Mouse (Mus musculus): ENCODE measurements around the gene Mpp2. TPM values are rescaled to one million over a fixed set of nuclear protein-coding genes. Genes with fewer than 3 reads are reported as not detected.
A peak's percentile ranks its signal among the peaks of the same experiment; 100 is the strongest.

The Mpp2 gene
- polyA plus RNA-seq, 1 experiment from 2014 or later: 6.8 TPM

DNA sequence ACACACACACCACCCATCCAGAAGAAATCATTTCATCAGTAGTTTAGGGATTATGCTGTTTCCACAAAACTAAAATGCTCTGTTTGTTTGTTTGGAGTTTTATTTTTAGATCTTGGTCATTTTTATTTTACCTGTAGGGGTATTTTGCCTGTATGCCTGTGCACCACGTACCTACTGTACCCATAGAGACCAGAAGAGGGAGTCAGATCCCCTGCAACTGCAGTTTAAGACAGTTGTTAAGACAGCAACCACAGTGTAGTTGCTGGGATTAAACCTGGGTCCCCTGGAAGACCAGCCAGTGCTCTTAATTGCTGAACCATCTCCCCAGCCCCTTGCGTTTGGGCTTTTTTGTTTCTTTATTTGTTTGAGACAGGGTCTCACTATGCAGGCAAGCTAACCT lies 19.3 kb downstream of the Mpp2 start:
- H3K4me1 ChIP-seq (replicated peaks): peaks cover 6% of the 10 kb centered on the region; the same call in 1 of the 2 replicates
- H3K27ac ChIP-seq: no peak overlapping the region
- no peaks in the 10 kb centered on the region for H3K36me3 ChIP-seq
- WGBS: 43% methylated on average over 2 of the region's 2 CpGs
- no peaks in the 10 kb centered on the region for H3K9me3 ChIP-seq
- H3K27me3 ChIP-seq (replicated peaks): no peaks in the 10 kb centered on the region
- no peak overlapping the region for H3K4me2 ChIP-seq (replicated peaks)
- no peak overlapping the region for H3K9ac ChIP-seq
- no peak overlapping the region for H3K4me3 ChIP-seq (replicated peaks)
- ATAC-seq: no peak

DNA sequence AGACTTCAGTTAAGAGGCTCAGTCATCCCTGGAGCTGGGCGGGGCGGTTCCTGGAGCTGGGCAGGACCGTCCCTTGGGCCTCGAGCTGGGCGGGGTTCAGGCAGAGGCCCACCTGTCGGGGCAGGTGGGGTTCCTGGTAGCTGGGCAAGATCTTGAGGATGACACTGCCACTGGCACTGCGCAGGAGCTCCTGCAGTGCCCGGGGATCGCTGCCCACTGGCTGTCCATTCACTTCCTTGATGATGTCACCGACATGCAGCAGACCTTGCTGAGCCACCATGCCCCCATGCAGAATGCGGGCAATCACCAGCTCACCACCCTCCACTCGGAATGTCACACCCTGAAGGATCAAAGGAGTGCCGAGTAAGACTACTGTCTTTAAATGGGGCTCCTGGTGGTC lies 25.2 kb downstream of the Mpp2 start:
- no peaks in the 10 kb centered on the region for H3K36me3 ChIP-seq
- no peaks in the 10 kb centered on the region for H3K27me3 ChIP-seq (replicated peaks)
- 60% methylated on average over 13 of the region's 13 CpGs for WGBS
- no peaks in the 10 kb centered on the region for H3K9me3 ChIP-seq
- no peak overlapping the region for H3K9ac ChIP-seq
- no peak overlapping the region for H3K4me2 ChIP-seq (replicated peaks)
- no peak overlapping the region for H3K4me3 ChIP-seq (replicated peaks)
- H3K27ac ChIP-seq: no peak overlapping the region
- H3K4me1 ChIP-seq (replicated peaks): peaks cover 6% of the 10 kb centered on the region
- ATAC-seq: no peak

GRCm38 (mm10) chr11:102061941-102062473 lies 26.3 kb downstream of the Mpp2 start:
- ATAC-seq: no peak
- H3K4me3 ChIP-seq (replicated peaks): peak overlapping the region; percentile 35; the same call in 1 of the 2 replicates
- H3K27ac ChIP-seq: no peak overlapping the region
- H3K4me1 ChIP-seq (replicated peaks): peaks cover 6% of the 10 kb centered on the region
- no peak overlapping the region for H3K9ac ChIP-seq
- H3K27me3 ChIP-seq (replicated peaks): no peaks in the 10 kb centered on the region
- no peaks in the 10 kb centered on the region for H3K9me3 ChIP-seq
- WGBS: 35% methylated on average over 16 of the region's 16 CpGs
- H3K4me2 ChIP-seq (replicated peaks): peak overlapping the region; percentile 87; the same call in 1 of the 2 replicates
- no peaks in the 10 kb centered on the region for H3K36me3 ChIP-seq

DNA sequence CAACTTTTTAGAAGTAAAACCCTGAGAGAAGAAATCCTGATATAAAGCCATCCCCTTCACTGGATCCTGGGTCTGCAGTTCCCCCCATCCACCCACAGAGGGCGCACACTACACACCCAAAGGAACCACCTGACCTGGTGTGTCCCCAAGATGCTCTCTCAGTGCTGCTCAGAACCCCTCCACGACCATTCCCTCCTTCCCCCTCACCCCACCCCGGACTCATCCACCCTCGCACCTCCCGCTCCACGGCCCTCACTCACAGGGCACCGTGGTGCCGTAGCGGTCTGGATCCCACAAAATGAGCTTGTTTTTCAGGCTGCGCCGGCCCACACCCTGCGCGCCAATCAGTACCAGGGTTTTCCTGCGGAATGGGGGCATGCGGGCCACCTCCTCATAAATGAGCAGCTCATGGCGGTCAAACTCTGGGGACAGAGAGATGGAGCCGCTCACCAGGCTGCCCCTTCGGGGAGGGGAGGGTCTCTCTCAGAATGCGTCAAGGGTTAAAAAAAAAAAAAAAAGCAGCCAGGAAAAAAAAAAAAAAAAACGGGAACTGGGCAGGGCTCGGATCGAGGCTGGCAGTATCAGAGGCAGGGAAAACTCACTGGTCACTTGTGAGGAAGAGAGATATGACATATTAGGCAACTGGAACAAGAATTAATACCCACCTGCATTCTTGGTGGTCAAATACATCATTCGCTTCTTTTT lies 26.9 kb downstream of the Mpp2 start:
- H3K27me3 ChIP-seq (replicated peaks): no peaks in the 10 kb centered on the region
- H3K27ac ChIP-seq: no peak overlapping the region
- no peaks in the 10 kb centered on the region for H3K36me3 ChIP-seq
- peaks cover 6% of the 10 kb centered on the region for H3K4me1 ChIP-seq (replicated peaks)
- H3K4me2 ChIP-seq (replicated peaks): peak overlapping the region; percentile 87
- no peak overlapping the region for H3K9ac ChIP-seq
- peak; percentile 76 for ATAC-seq
- peak overlapping the region; percentile 35 for H3K4me3 ChIP-seq (replicated peaks)
- 4% methylated on average over 23 of the region's 23 CpGs for WGBS
- H3K9me3 ChIP-seq: no peaks in the 10 kb centered on the region

DNA sequence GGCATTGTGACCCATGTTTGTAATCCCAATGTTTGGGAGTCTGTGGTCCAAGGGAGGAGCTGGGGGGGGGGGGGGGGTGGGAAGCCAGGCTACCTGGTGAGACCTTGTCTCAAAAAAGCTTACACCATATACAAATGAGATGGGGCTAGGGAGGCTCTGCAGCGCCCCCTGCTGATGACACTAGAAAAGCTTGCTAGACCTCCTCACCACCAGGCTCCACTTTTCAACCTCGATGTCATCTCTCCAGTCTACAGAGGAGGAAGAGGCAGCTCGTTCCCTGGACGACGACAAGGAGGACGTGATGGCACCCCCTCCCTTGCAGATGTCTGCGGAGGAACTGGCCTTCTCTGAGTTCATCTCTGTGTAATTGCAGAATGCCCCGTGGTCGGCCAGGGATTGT lies 34.5 kb downstream of the Mpp2 start:
- H3K27ac ChIP-seq: no peak overlapping the region
- no peaks in the 10 kb centered on the region for H3K36me3 ChIP-seq
- H3K4me2 ChIP-seq (replicated peaks): no peak overlapping the region
- 25% methylated on average over 9 of the region's 9 CpGs for whole genome bisulfite sequencing
- H3K9me3 ChIP-seq: no peaks in the 10 kb centered on the region
- no peaks in the 10 kb centered on the region for H3K4me1 ChIP-seq (replicated peaks)
- H3K4me3 ChIP-seq (replicated peaks): no peak overlapping the region
- H3K27me3 ChIP-seq (replicated peaks): no peaks in the 10 kb centered on the region
- no peak for ATAC-seq
- no peak overlapping the region for H3K9ac ChIP-seq

GRCm38 (mm10) chr11:102053183-102053582 lies 35.1 kb downstream of the Mpp2 start:
- no peak for ATAC-seq
- no peaks in the 10 kb centered on the region for H3K4me1 ChIP-seq (replicated peaks)
- no peak overlapping the region for H3K27ac ChIP-seq
- H3K4me3 ChIP-seq (replicated peaks): no peak overlapping the region
- H3K36me3 ChIP-seq: no peaks in the 10 kb centered on the region
- H3K4me2 ChIP-seq (replicated peaks): no peak overlapping the region
- H3K9ac ChIP-seq: no peak overlapping the region
- no peaks in the 10 kb centered on the region for H3K27me3 ChIP-seq (replicated peaks)
- no peaks in the 10 kb centered on the region for H3K9me3 ChIP-seq
- WGBS: 58% methylated on average over 7 of the region's 7 CpGs

DNA sequence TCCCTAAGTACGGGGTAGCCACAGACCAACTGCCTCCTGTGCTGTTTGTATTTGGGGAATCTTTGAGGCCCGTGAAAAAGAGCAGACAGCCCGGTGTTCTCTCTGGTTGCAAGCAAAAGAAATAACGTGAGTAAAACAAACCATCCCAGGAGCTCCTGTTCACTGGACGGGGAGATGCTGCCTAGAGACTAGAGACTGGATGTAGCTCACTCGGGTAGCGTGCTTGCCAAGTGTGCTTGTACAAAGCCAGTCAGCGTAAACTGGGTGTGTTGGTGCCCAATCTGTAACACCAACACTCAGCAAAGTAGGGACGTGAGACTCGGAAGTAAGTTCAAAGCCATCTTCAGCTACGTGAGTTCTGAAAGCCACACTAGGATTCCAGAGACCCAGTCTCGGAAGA lies 35.6 kb downstream of the Mpp2 start:
- Histone ChIP-seq H3K9me3 (no peaks in the 10 kb centered on the region), H3K36me3 (no peaks in the 10 kb centered on the region), H3K4me1 (replicated peaks) (no peaks in the 10 kb centered on the region), H3K27ac (no peak overlapping the region), H3K9ac (no peak overlapping the region), H3K4me2 (replicated peaks) (no peak overlapping the region), H3K4me3 (replicated peaks) (no peak overlapping the region), H3K27me3 (replicated peaks) (no peaks in the 10 kb centered on the region)
- WGBS: 79% methylated on average over 12 of the region's 12 CpGs
- no peak for ATAC-seq

DNA sequence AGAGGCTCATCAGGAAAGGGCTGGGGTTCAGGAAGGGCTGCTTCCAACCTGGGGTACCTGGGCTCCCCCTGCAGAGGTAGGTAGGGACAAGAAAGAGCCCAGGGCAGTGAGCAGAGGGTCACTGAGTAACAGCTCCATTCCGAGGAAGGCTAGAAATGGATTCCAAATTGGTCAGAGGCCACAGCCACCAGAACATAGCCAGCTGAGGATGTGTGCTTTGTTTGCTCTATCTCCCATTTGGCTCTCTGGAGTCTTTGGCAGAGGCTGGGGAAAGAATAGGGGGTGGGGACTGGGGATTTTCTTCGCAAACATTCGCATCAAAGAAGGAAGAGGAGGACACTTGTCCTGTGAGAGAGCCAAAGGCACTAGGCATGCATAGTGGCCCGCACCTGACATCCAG lies 36.4 kb downstream of the Mpp2 start:
- ATAC-seq: no peak
- H3K9ac ChIP-seq: no peak overlapping the region
- H3K27me3 ChIP-seq (replicated peaks): no peaks in the 10 kb centered on the region
- H3K4me3 ChIP-seq (replicated peaks): no peak overlapping the region
- 46% methylated on average over 4 of the region's 4 CpGs for WGBS
- H3K4me1 ChIP-seq (replicated peaks): no peaks in the 10 kb centered on the region
- H3K4me2 ChIP-seq (replicated peaks): no peak overlapping the region
- no peaks in the 10 kb centered on the region for H3K36me3 ChIP-seq
- no peaks in the 10 kb centered on the region for H3K9me3 ChIP-seq
- H3K27ac ChIP-seq: peak overlapping the region; percentile 40; the same call in 1 of the 2 replicates

DNA sequence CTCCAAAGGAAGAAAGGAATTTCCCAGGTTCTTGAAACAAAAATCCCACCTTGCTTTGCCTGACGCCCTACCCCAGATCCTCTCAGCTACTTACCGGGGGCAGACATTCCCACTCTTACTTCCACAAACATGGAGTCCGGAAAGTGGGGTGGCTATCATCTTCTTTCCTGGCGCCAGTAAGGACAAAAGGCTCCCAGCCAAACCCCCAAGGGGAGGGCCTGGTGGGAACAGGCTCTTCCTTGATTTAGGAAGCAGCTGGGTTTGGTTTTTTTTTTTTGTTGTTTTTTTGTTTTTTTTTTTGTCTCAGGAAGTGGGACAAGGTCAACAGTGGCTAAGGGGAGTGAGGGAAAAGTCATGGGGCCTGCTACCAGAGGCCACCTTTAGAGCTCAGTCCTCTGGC lies 36.8 kb downstream of the Mpp2 start:
- H3K4me1 ChIP-seq (replicated peaks): no peaks in the 10 kb centered on the region
- no peak for ATAC-seq
- H3K4me2 ChIP-seq (replicated peaks): no peak overlapping the region
- no peak overlapping the region for H3K9ac ChIP-seq
- H3K4me3 ChIP-seq (replicated peaks): no peak overlapping the region
- no peaks in the 10 kb centered on the region for H3K27me3 ChIP-seq (replicated peaks)
- H3K9me3 ChIP-seq: no peaks in the 10 kb centered on the region
- H3K36me3 ChIP-seq: no peaks in the 10 kb centered on the region
- no peak overlapping the region; the same call in 1 of the 2 replicates for H3K27ac ChIP-seq
- 69% methylated on average over 4 of the region's 4 CpGs for WGBS

GRCm38 (mm10) chr11:102049875-102050482 lies 38.3 kb downstream of the Mpp2 start:
- Histone ChIP-seq H3K27me3 (replicated peaks) (no peaks in the 10 kb centered on the region), H3K9ac (no peak overlapping the region), H3K4me2 (replicated peaks) (no peak overlapping the region), H3K27ac (no peak overlapping the region), H3K4me3 (replicated peaks) (no peak overlapping the region), H3K9me3 (no peaks in the 10 kb centered on the region), H3K36me3 (no peaks in the 10 kb centered on the region), H3K4me1 (replicated peaks) (no peaks in the 10 kb centered on the region)
- 60% methylated on average over 14 of the region's 14 CpGs for WGBS
- ATAC-seq: no peak

- 78% methylated on average over 9 of the region's 9 CpGs for WGBS
- no peak for ATAC-seq
- H3K4me1 ChIP-seq (replicated peaks): no peaks in the 10 kb centered on the region
- H3K4me2 ChIP-seq (replicated peaks): no peak overlapping the region
- no peaks in the 10 kb centered on the region for H3K9me3 ChIP-seq
- H3K36me3 ChIP-seq: no peaks in the 10 kb centered on the region
- no peak overlapping the region for H3K9ac ChIP-seq
- no peak overlapping the region for H3K27ac ChIP-seq
- H3K27me3 ChIP-seq (replicated peaks): no peaks in the 10 kb centered on the region
- H3K4me3 ChIP-seq (replicated peaks): no peak overlapping the region
Observed at GRCm38 (mm10) chr11:102046607-102047006, 41.7 kb downstream of the Mpp2 start.

DNA sequence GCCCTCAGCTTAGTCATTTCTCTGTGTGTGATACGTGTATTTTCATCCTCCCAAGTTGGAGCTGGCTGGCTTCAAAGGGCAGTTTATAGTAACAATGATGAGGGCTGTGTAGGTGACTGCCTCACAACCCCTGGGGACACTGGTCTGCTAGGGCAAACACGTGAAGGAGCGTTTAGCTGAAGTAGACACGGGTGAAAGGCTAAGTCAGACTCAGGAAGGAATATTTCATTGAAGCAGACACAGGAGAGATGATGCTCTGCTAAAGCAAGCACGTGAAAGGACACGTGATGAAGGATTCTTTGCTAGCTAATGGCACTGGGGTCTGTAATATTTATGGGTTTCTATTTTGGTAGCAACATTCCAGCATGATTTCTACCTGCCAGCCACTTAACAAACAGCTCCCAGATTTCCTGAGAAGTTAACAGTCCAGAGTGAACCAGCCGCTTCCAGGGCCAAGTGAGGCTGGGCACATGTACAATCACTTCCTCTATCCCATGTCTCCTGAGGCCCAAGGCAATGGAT lies 43.6 kb downstream of the Mpp2 start:
- H3K27ac ChIP-seq: no peak overlapping the region
- no peak overlapping the region for H3K4me3 ChIP-seq (replicated peaks)
- 75% methylated on average over 7 of the region's 7 CpGs for WGBS
- H3K4me2 ChIP-seq (replicated peaks): no peak overlapping the region
- H3K9ac ChIP-seq: no peak overlapping the region
- no peaks in the 10 kb centered on the region for H3K36me3 ChIP-seq
- no peaks in the 10 kb centered on the region for H3K27me3 ChIP-seq (replicated peaks)
- H3K4me1 ChIP-seq (replicated peaks): no peaks in the 10 kb centered on the region
- H3K9me3 ChIP-seq: no peaks in the 10 kb centered on the region
- no peak for ATAC-seq
